Mouse (Mus musculus): ENCODE data around the gene Kdm7a. TPM values are rescaled to one million over a fixed set of nuclear protein-coding genes. Genes with fewer than 3 reads are reported as not detected.

The Kdm7a gene
- polyA plus RNA-seq, 1 experiment, result 2.8 TPM

DNA sequence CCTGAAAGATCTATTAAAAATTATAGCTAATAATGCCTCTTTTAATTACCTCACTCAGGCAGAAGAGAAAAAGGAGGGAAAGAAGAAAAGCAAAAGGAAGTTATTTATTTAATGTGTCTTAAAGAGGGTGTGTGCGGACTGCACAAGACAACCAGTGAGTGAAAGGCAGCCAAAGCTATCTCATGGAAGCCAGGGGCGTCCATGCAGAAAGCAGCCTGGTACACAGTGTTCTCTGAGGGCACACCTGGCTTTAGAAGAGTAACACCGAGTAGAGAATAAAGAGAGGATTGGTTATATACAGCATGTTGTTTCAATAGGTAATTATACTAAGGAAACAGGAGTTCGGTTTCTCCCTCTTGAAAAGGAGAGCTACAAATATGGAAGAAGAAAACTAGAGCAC is 1.6 kb upstream of the Kdm7a start:
- no peaks in the 10 kb centered on the region; the same call in 1 of the 2 replicates for H3K4me1 ChIP-seq (ENCODE audit: control insufficient read depth, insufficient read depth, low read length)
- peak; percentile 80 for DNase-seq
- H3K36me3 ChIP-seq (ENCODE audit: control insufficient read depth, insufficient read depth, low read length), result no peaks in the 10 kb centered on the region
- TF ChIP-seq POLR2A (IDR thresholded peaks at IDR 0.05; ENCODE audit: low read depth, low read length) (no peak), CTCF (conservative IDR thresholded peaks at IDR 0.05; ENCODE audit: insufficient read depth, insufficient read length, low read depth, low read length) (no peak)
- 52% methylated on average over 4 of the region's 4 CpGs for WGBS
- H3K27ac ChIP-seq (ENCODE audit: insufficient read depth, low read depth, low read length), result no peak overlapping the region
- H3K4me3 ChIP-seq (ENCODE audit: insufficient read depth, low read depth, low read length), result no peak overlapping the region
- no peaks in the 10 kb centered on the region for H3K27me3 ChIP-seq (replicated peaks; ENCODE audit: control insufficient read depth, insufficient read depth, low read length)

DNA sequence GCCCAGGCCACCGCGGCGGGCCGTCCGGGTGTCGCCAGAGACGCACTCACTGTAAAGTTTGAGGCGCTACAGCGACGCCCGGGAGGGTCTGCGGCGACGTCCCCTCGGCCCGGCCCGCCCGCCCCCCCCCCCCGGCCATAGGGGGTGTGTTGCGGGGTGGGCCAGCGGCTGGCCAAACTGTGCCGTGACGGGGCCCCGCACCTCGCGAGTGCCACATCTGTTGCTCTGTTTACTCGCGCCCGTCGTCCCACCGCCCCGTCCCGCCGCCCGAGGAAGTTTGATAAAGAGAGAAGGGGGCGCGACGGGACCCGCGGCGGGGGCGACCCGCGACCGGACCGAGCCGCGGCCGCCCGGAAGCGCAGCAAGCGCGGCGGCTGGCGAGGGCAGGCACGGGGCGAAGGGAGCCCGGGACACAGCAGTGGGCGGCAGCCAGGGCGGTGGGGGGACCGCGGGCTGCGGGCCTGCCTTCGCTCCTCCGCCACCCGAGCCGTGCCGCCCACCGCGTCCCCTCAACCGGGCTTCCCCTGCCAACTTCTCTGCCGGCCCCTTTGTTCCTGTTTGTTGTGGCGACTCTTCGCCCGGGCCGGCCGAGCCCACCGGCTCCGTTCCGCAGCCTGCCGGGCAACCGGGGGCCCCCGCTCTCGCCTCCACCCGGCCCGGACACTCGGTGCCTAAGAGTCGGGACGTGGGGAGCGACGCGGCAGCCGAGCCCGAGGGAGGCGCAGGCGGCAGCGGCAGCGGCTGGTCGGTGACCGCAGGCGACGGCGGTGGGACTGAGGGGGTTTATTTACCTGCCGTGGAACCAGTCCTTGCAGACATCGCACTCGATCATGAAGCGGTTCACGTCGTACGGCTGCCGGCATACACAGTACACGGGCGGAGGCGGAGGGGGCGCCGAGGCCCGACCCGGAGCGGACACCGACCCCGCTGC is 674 bp downstream of the Kdm7a start:
- TF ChIP-seq POLR2A (IDR thresholded peaks at IDR 0.05; ENCODE audit: low read depth, low read length) (peak; percentile 21), CTCF (conservative IDR thresholded peaks at IDR 0.05; ENCODE audit: insufficient read depth, insufficient read length, low read depth, low read length) (no peak)
- Histone ChIP-seq H3K36me3 (ENCODE audit: control insufficient read depth, insufficient read depth, low read length) (no peaks in the 10 kb centered on the region), H3K27me3 (replicated peaks; ENCODE audit: control insufficient read depth, insufficient read depth, low read length) (no peaks in the 10 kb centered on the region), H3K27ac (ENCODE audit: insufficient read depth, low read depth, low read length) (peak overlapping the region; percentile 97), H3K4me1 (ENCODE audit: control insufficient read depth, insufficient read depth, low read length) (no peaks in the 10 kb centered on the region; the same call in 1 of the 2 replicates), H3K4me3 (ENCODE audit: insufficient read depth, low read depth, low read length) (peak overlapping the region; percentile 100)
- DNase-seq, result peak; percentile 32
- under 1% methylated on average over 108 of the region's 121 CpGs for WGBS

DNA sequence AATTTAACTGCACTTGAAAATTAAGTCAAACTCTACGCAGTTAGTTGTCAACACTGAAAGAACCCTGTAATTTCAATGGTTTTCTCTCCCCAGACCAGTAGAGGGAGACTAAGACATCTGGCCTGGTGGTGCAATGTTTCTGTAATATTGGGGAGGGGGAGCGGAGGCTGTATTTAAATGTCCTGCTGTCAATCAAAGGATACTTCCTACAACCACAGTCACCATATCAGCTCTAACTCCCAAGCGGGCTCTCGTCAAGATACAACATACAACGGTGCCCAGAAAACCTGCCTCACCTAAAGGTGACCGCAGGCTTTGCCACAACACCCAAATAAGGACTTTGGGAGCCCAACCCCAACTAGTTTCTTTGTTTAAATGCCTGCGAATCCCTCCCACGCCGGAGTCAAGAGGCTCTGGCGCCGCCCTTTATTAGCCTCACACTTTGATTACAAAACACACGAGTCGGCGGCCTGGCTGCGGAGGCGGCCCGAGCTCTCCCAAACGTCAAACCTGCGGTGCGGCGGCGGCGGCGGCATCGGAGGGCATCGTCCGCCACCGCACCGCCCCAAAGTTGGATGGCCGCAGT is 1.4 kb downstream of the Kdm7a start:
- H3K27me3 ChIP-seq (replicated peaks; ENCODE audit: control insufficient read depth, insufficient read depth, low read length), result no peaks in the 10 kb centered on the region
- no peaks in the 10 kb centered on the region; the same call in 1 of the 2 replicates for H3K4me1 ChIP-seq (ENCODE audit: control insufficient read depth, insufficient read depth, low read length)
- H3K27ac ChIP-seq (ENCODE audit: insufficient read depth, low read depth, low read length), result peak overlapping the region; percentile 92
- peak; percentile 91 for DNase-seq
- H3K4me3 ChIP-seq (ENCODE audit: insufficient read depth, low read depth, low read length), result peak overlapping the region; percentile 100
- no peaks in the 10 kb centered on the region for H3K36me3 ChIP-seq (ENCODE audit: control insufficient read depth, insufficient read depth, low read length)
- TF ChIP-seq POLR2A (IDR thresholded peaks at IDR 0.05; ENCODE audit: low read depth, low read length), result peak; percentile 52
- TF ChIP-seq CTCF (conservative IDR thresholded peaks at IDR 0.05; ENCODE audit: insufficient read depth, insufficient read length, low read depth, low read length), result peak; percentile 45
- WGBS, result under 1% methylated on average over 30 of the region's 30 CpGs

DNA sequence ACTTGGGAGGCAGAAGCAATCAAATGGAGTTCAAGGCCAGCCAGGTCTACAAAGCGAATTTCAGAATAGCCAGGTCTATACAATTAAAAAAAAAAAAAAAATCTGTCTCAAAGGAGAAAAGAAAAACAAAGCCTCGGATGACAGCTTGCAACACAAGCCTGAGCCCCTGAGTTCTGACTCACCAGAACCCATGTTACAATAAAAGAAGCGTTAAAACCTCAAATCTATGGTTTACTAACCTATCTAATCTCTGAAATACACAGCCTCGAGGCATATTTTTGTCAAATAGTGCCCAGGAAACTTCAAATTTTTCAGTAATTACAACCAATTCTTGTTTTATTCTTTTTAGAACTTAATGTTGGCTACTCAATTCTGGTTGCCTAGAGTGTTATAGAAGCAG is 2.1 kb downstream of the Kdm7a start:
- whole genome bisulfite sequencing, result 50% methylated on average over 4 of the region's 4 CpGs
- Histone ChIP-seq H3K27me3 (replicated peaks; ENCODE audit: control insufficient read depth, insufficient read depth, low read length) (no peaks in the 10 kb centered on the region), H3K4me3 (ENCODE audit: insufficient read depth, low read depth, low read length) (no peak overlapping the region), H3K36me3 (ENCODE audit: control insufficient read depth, insufficient read depth, low read length) (no peaks in the 10 kb centered on the region), H3K4me1 (ENCODE audit: control insufficient read depth, insufficient read depth, low read length) (no peaks in the 10 kb centered on the region; the same call in 1 of the 2 replicates), H3K27ac (ENCODE audit: insufficient read depth, low read depth, low read length) (no peak overlapping the region)
- TF ChIP-seq CTCF (conservative IDR thresholded peaks at IDR 0.05; ENCODE audit: insufficient read depth, insufficient read length, low read depth, low read length), result no peak
- TF ChIP-seq POLR2A (IDR thresholded peaks at IDR 0.05; ENCODE audit: low read depth, low read length), result no peak
- DNase-seq, result no peak

DNA sequence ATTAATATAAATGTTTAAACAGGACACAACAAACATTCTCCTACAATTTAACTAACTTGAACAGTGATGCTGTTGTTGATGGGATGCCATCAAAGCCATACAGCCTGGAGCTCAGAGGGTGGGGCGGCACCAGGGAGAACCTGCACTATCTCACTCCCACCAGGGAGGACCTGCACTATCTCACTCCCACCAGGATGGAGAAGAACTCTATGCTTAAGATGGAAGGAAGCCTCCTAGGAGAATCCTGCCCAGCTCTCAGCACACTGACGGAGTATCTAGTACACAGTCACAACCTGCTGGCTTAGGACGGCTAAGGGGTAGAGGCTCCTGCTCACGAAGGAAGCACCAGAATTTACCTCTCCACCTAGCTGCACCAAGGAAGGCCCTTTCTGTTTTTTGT is 3.4 kb downstream of the Kdm7a start:
- Histone ChIP-seq H3K4me1 (ENCODE audit: control insufficient read depth, insufficient read depth, low read length) (no peaks in the 10 kb centered on the region; the same call in 1 of the 2 replicates), H3K4me3 (ENCODE audit: insufficient read depth, low read depth, low read length) (no peak overlapping the region), H3K36me3 (ENCODE audit: control insufficient read depth, insufficient read depth, low read length) (no peaks in the 10 kb centered on the region), H3K27me3 (replicated peaks; ENCODE audit: control insufficient read depth, insufficient read depth, low read length) (no peaks in the 10 kb centered on the region), H3K27ac (ENCODE audit: insufficient read depth, low read depth, low read length) (no peak overlapping the region)
- TF ChIP-seq POLR2A (IDR thresholded peaks at IDR 0.05; ENCODE audit: low read depth, low read length) (no peak), CTCF (conservative IDR thresholded peaks at IDR 0.05; ENCODE audit: insufficient read depth, insufficient read length, low read depth, low read length) (no peak)
- no peak for DNase-seq
- 82% methylated on average over 4 of the region's 4 CpGs for WGBS

DNA sequence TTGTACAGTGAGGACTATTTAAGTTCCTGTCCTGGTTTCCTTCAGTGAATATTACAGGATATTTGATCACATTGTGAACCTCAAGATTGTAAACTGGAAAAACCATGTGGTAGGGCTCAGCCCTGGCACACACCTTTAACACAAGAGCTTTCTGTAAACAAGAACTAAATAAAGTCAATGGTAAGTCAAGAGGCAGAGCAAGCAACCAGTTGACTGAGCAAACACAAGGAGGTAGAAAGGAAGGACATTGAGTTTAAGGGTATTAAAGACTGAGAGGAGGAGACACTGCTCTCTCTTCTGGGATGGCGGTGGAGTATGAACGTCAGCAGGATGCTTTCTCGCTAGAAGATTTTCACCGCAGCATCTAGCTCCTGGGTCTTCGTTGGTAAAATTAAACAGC is 13.6 kb downstream of the Kdm7a start:
- Histone ChIP-seq H3K27me3 (replicated peaks; ENCODE audit: control insufficient read depth, insufficient read depth, low read length) (no peaks in the 10 kb centered on the region), H3K4me1 (ENCODE audit: control insufficient read depth, insufficient read depth, low read length) (peaks cover 12% of the 10 kb centered on the region; the same call in 1 of the 2 replicates), H3K27ac (ENCODE audit: insufficient read depth, low read depth, low read length) (no peak overlapping the region), H3K36me3 (ENCODE audit: control insufficient read depth, insufficient read depth, low read length) (no peaks in the 10 kb centered on the region), H3K4me3 (ENCODE audit: insufficient read depth, low read depth, low read length) (no peak overlapping the region)
- WGBS, result 73% methylated on average over 5 of the region's 5 CpGs
- no peak for DNase-seq
- TF ChIP-seq CTCF (conservative IDR thresholded peaks at IDR 0.05; ENCODE audit: insufficient read depth, insufficient read length, low read depth, low read length) (no peak), POLR2A (IDR thresholded peaks at IDR 0.05; ENCODE audit: low read depth, low read length) (no peak)

DNA sequence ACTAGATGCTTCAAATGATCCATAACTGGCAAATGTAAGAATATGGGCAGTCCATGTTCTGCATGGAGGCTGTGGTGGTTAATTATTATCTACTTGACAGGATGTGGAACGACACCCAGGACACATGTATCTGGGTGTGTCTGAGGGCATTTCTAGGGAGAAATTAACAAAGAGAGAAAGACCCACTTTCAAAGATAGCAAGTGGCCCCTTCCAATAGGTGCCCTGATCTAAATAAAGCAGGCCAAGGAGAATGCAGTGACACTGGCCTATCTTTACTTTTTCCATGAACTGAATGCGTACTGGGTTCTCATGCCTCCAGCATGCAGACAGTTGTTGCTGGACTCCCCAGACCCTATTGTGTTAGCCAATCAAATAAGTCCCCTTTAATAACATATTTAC is 15.1 kb downstream of the Kdm7a start:
- peak; percentile 17 for DNase-seq

More for the DNA sequence above, 15.1 kb downstream of the Kdm7a start:
- 49% methylated on average over 2 of the region's 2 CpGs for WGBS
- Histone ChIP-seq H3K36me3 (ENCODE audit: control insufficient read depth, insufficient read depth, low read length) (no peaks in the 10 kb centered on the region), H3K27ac (ENCODE audit: insufficient read depth, low read depth, low read length) (no peak overlapping the region), H3K27me3 (replicated peaks; ENCODE audit: control insufficient read depth, insufficient read depth, low read length) (no peaks in the 10 kb centered on the region), H3K4me3 (ENCODE audit: insufficient read depth, low read depth, low read length) (no peak overlapping the region), H3K4me1 (ENCODE audit: control insufficient read depth, insufficient read depth, low read length) (peaks cover 12% of the 10 kb centered on the region; the same call in 1 of the 2 replicates)
- no peak for TF ChIP-seq CTCF (conservative IDR thresholded peaks at IDR 0.05; ENCODE audit: insufficient read depth, insufficient read length, low read depth, low read length)
- TF ChIP-seq POLR2A (IDR thresholded peaks at IDR 0.05; ENCODE audit: low read depth, low read length), result no peak

All from kidney, adult 2 months (tissue).